Mouse (Mus musculus) left cerebral cortex, postnatal 4 days (tissue): ENCODE data around the gene Pqlc2. TPM values are rescaled to one million over a fixed set of nuclear protein-coding genes. Genes with fewer than 3 reads are reported as not detected.
A peak's percentile ranks its signal among the peaks of the same experiment; 100 is the strongest.

ENCODE experiments used
- DNase-seq: peaks from one replicate; pipeline ENCODE4 v3.0.0-alpha.2; 2022
- intact Hi-C: fragments of 180-260 bp; cut with DNase I; formaldehyde crosslinking; loops from one replicate; pipeline ENCODE4 v1.15.1; 2025
- total RNA-seq, 2 experiments: library from RNA; stranded (reverse); gene quantifications; 2 replicates each; pipeline ENCODE4 v1.2.3; 2021

The Pqlc2 gene
- total RNA-seq, 2 experiments from 2014 or later = 12.7 to 12.9 TPM

GRCm38 (mm10) chr4:139309651-139310050, 857 bp downstream of the Pqlc2 start:
- no peak for DNase-seq
- intact Hi-C loops = no loop called here

- intact Hi-C loops = no loop called here
These were observed 2.6 kb downstream of the Pqlc2 start for GRCm38 (mm10) chr4:139307916-139308315.

GRCm38 (mm10) chr4:139305521-139305920, 5.0 kb downstream of the Pqlc2 start:
- DNase-seq = no peak
- intact Hi-C loops = no loop called here

More at GRCm38 (mm10) chr4:139307916-139308315, 2.6 kb downstream of the Pqlc2 start:
- DNase-seq = no peak

GRCm38 (mm10) chr4:139302241-139302640, 8.3 kb downstream of the Pqlc2 start:
- intact Hi-C loops = no loop called here
- no peak for DNase-seq

- DNase-seq = no peak
These were observed 8.7 kb downstream of the Pqlc2 start for GRCm38 (mm10) chr4:139301780-139302179.

GRCm38 (mm10) chr4:139298671-139299366, 11.7 kb downstream of the Pqlc2 start:
- DNase-seq = no peak
- intact Hi-C loops = no loop called here

More at GRCm38 (mm10) chr4:139301780-139302179, 8.7 kb downstream of the Pqlc2 start:
- intact Hi-C loops = no loop called here

- peak; percentile 88 for DNase-seq
- intact Hi-C loops = no loop called here
These were observed 12.9 kb downstream of the Pqlc2 start for GRCm38 (mm10) chr4:139297566-139297965.

GRCm38 (mm10) chr4:139292038-139292437, 18.5 kb downstream of the Pqlc2 start:
- no peak for DNase-seq
- intact Hi-C loops = no loop called here

GRCm38 (mm10) chr4:139291099-139291498, 19.4 kb downstream of the Pqlc2 start:
- DNase-seq = no peak

GRCm38 (mm10) chr4:139289017-139289416, 21.5 kb downstream of the Pqlc2 start:
- DNase-seq = peak; percentile 58
- intact Hi-C loops = loop anchor here (10.0 kb wide), 1 partner anchor 204 kb away; no protein-coding TSS in a partner anchor

More at GRCm38 (mm10) chr4:139291099-139291498, 19.4 kb downstream of the Pqlc2 start:
- intact Hi-C loops = no loop called here

GRCm38 (mm10) chr4:139287122-139287863, 23.2 kb downstream of the Pqlc2 start:
- intact Hi-C loops = loop anchor here (10.0 kb wide), 1 partner anchor 202 kb away; no protein-coding TSS in a partner anchor

GRCm38 (mm10) chr4:139286234-139286633, 24.3 kb downstream of the Pqlc2 start:
- intact Hi-C loops = loop anchor here (10.0 kb wide), 1 partner anchor 201 kb away; no protein-coding TSS in a partner anchor
- no peak for DNase-seq

More at GRCm38 (mm10) chr4:139287122-139287863, 23.2 kb downstream of the Pqlc2 start:
- peak; percentile 81 for DNase-seq

GRCm38 (mm10) chr4:139284877-139285276, 25.6 kb downstream of the Pqlc2 start:
- no peak for DNase-seq
- intact Hi-C loops = loop anchor here (10.0 kb wide), 1 partner anchor 200 kb away; no protein-coding TSS in a partner anchor

GRCm38 (mm10) chr4:139282955-139283417, 27.5 kb downstream of the Pqlc2 start:
- DNase-seq = peak; percentile 65
- intact Hi-C loops = loop anchor here (10.0 kb wide), 1 partner anchor 198 kb away; no protein-coding TSS in a partner anchor

- intact Hi-C loops = loop anchor here (10.0 kb wide), 1 partner anchor 197 kb away; no protein-coding TSS in a partner anchor
- DNase-seq = no peak
These were observed 28.6 kb downstream of the Pqlc2 start for GRCm38 (mm10) chr4:139281791-139282345.

- intact Hi-C loops = loop anchor here (10.0 kb wide), 1 partner anchor 196 kb away; no protein-coding TSS in a partner anchor
- DNase-seq = no peak
These were observed 30.0 kb downstream of the Pqlc2 start for GRCm38 (mm10) chr4:139280530-139280929.

- DNase-seq = no peak
- intact Hi-C loops = no loop called here
These were observed 34.1 kb downstream of the Pqlc2 start for GRCm38 (mm10) chr4:139276411-139276810.

- intact Hi-C loops = no loop called here
- no peak for DNase-seq
These were observed 35.9 kb downstream of the Pqlc2 start for GRCm38 (mm10) chr4:139274573-139274972.

- intact Hi-C loops = no loop called here
- no peak for DNase-seq
These were observed 37.4 kb downstream of the Pqlc2 start for GRCm38 (mm10) chr4:139272951-139273680.

GRCm38 (mm10) chr4:139271562-139271961, 38.9 kb downstream of the Pqlc2 start:
- intact Hi-C loops = no loop called here
- no peak for DNase-seq
